Mouse (Mus musculus) c-Kit-negative CD71-positive TER-119-positive erythroid progenitor cells, embryonic 14.5 days (primary cell): ENCODE results near the gene Cox10.
"Not testable (repeated sequence)": the region's sequence is repeated elsewhere in the genome, so short reads cannot be mapped to it uniquely, and the experiment has no call there.

ENCODE experiments used
- DNase-seq: peaks from one replicate; pipeline ENCODE4 v3.0.0-alpha.2; 2013; ENCODE audit warnings: low read depth, low spot score

Cox10 gene

DNA sequence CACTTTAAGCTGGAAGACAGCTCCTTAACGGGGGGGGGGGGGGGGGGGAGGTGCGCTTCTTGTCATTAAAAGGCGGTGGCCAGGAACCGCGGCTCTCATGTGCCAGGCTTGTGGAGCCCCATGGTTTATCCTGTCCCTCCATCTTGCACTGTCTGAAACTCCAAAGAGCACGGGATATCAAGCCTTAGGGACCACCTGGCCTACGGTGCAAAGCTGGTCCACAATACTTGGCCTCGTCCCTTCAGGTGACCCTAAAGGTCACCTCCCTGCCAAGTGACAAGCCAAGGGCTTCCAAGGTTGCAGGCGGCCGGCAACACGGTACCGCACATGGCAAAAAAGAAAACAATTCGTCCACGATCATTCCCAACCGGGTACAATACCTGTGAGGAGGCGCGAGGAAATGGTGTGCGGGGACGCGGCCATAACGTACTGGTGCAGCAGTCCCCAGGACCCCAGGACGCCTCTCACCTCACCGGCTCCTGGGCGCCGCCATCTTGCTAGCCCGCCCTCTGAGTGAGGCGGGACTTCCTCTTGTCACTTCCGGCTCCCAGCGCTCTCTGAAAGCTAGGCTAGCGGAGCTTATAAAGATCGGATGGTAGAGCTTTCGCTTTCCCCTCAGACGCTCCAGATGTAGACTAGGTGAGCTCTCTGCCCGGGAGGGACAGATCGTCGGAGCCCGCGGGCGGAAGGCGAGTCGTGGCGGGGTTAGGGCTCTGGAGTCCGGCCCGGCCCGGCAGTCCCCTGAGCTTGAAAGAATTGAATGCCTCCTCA is at the start of gene Cox10:
Gene Cox10 (minus strand): TSS at position 513 of the 771 bp plus-strand sequence.
- peak; percentile 80 for DNase-seq

DNA sequence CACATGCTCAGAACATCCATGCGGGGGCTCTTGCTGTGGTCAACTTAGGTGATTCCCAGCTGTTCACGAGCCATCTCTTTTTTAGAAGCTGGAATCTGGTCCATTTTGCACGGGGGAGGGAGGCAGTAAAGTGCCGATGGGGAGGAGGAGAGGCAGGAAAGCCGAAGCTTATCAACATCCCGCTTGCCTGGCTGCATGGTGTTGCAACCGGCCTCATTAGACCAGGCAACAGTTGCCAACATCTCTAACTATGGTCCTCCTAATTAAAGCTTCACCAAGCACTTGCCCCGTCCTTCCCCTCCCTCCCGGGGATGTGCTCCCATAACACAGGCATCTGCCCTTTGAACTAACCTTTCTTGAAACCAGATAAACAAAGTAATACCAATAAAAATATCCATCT is 48.7 kb upstream of the Cox10 start:
- DNase-seq, result no peak

DNA sequence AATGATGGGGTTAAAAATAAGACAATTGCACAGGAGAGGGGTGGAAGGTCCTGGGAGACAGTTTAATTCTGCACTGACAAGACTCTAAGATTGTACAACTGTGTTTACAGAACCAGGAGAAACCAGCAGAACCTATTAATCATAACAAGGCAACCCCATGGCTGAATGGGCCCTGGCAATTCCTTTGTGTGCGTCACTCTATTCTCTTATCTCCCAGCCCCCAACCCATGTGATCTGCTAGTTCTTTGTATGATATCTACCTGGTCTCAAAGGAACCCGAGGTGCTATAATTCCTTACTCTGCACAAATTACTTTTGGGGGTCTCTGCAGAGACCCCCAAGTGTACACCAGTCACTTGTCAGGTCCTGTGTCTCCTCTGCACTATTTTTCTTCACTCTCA is 46.2 kb upstream of the Cox10 start:
- DNase-seq, result no peak

DNA sequence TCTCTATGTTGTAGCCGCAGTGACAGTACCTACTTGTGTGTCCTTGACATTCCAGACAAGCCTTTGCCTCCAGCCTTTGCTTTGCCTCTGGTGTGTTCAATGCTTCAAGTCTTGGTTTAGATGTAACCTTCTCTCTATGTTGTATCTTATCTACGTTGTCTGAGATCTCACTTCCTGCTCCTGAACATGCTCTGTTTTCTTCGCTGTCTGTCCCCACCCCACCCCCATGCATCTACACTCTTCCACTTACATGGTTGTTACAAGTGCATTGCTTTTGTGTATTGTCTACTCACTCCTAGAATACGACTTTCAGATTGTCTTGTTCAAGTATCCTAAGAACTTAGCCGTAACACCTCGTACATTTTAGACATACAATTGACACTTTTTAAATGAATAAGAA is 43.9 kb upstream of the Cox10 start:
- not testable (repeated sequence) for DNase-seq

DNA sequence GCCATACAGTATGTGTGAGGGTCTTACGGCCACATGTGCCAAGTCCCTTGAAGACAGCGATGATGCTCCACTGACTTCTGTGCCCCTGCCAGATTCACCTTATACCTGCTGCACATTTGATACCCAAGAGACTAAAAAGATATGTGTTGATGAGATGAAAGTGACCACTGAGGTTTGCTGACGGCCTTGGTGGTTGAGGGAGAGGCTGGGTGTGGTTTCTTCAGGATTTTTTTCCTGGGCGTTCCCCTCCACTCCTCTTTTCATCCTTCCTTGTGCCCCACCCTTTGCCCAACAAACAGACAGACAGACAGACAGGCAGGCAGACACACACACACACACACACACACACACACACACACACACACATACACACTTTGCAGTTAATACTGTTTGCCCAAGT is 37.4 kb upstream of the Cox10 start:
- no peak for DNase-seq

DNA sequence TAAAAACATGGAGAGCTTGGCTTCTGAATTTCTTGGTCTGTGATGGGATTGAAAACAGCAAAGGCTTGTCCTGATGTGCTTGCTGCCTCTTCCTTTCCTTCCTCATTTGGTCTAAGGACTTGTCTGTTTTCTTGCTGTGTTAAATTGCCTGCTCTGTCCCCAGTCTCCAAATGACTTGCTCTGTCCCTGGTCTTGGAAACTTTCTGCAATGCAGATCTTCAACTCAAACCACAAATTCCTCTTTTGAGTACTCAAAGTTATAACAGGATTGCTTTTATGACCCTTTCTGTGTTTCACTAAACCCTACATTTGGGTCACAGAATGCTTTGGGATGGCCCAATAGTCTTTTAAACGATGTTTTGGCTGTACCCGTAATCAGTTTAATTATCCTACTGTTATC is 36.6 kb upstream of the Cox10 start:
- DNase-seq, result no peak

DNA sequence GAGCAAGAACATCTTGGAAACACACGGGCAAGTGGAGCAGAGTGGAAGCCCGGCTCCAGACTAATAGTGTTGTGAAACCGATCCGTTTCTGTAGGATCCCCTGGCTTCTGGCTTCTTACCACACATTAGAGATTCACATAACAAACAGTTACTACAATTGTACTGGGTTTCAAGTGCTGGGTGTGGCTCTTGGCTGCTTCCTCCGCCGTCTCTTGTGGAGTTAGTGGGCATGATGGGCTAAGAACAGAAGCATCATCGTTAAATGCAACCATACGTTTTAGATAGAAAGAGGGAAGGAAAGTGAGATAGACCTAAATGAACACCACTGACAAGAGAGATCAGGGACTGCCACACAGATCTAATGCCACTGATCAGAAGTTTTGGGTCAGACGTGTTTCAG is 35.8 kb upstream of the Cox10 start:
- no peak for DNase-seq

DNA sequence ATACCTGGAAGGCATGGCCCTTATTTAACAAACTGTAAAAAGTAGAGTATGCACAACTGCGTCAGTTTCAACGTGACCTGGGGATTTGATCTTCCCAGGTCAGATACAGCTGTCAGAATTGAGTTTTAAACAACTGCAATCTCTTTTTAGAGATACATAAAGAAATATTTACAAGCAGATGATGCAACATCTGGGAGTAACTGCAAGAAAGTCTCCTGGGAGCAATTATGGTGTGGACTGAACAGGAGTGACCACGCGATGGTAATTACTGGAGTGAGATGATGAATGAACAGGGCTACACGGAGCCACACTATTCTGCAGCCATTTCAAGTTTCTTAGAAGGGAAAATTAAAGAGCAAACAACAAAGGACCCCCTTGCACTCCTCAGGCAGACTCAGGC is 20.8 kb upstream of the Cox10 start:
- DNase-seq, result no peak

DNA sequence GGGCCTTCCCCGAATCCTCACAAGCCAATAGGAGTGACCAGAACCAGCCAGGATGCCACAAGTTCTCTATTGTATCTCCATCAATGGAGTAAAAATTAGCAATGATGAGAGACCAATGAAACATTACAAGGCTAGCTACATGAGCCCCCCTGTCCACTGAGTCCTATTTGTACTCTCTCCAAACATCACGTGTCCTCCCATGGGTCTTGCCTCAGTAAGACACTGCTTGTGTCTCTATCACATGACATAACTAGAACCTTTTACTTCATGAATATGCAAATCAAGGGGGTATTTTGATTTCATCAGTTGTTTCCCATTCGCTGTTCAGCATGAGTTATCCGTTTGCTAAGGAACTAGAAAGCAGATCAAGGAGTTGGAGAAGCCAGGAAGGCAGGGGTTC is 13.8 kb upstream of the Cox10 start:
- no peak for DNase-seq

DNA sequence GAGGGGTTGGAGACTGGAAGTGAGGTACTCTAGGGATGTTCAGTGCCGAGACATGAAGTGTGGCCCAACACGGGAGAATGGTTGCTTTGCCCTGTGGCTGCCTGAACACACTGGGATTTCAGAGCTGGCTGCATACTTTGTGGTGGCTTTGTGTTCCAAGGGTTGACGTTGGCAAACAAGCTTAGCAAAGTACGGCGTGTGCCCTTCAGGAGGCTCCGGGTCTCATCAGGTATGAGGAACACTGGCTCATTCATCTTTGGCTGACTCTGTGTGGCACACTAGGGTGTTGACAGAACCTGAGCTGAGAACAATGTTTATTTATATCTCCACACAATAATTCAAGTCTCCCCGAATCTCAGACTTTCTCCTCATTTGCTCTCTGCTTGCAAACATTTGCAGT is 11.9 kb upstream of the Cox10 start:
- no peak for DNase-seq

DNA sequence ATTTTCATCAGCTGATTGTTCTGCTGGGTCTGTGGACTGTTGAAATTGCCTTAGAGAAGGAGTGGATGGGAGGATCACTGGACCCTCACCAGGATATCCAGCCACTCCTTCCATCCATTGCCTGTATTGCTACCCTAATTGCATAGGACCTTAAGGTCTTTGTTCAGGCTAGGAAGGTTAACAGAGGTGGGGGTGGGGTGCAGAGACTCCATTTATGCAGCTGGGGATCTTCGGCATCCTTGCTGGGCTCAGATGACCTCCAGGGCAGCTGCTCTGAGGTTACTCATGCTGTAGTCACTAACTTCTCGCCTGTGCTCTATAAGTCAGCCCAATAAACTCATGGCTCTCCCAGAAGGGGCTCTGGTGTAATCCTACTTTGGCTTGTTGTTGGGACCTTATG is 10.4 kb upstream of the Cox10 start:
- no peak for DNase-seq

DNA sequence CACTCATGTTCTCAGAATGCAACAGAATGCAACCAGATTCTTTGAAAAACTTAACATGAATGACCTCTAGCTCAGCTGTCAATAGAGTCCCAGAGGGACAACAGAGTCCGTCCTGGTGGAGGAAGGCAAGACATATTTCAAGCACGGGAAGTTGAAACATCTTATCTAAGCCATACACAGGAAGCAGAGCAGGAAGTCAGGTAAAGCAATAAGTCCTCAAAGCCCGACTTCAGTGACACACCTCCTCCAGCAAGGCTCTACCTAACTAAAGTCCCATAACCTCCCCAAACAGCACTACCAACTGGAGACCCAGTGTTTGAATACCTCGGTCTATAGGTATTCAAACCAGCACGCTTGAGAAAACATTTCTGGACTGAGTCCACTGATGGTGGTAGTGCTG is 6.6 kb upstream of the Cox10 start:
- no peak for DNase-seq

DNA sequence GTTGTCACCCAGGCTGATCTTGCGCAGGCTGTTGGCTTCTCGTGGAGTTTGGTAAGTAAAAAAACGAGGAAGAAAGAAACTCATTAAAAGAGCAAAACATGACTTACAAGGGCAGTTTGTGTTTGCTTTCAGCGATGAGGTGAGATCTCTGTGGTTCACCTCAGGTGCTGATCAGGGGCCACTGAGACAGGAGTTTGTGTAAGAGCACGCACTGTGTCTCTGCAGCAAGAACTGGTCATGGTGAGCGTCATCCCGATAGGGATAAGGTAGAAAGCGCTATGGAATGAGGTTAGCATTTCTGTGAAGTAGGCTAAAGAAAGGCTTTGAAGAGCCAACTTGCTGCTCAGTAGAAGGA is 436 bp upstream of the Cox10 start:
- DNase-seq, result no peak

DNA sequence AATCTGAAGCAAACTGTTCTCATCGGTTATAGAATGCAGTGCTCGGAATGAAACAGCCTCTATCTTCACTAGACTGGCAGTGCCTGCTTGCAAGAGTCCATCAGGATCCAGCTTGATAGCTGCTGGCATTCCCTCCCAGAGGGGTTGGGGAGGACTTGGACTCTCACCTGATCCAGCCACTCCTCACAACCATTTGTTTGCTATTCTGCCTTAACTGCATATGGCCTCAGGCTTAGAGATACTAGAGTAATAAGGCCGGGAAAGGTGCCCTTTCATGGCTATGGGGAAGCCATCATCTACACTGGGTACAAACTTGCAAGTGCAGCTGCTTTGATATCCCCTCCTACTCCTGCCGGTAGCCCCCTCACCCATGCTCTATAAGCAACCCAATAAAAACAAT is 3.1 kb downstream of the Cox10 start:
- DNase-seq, result no peak

DNA sequence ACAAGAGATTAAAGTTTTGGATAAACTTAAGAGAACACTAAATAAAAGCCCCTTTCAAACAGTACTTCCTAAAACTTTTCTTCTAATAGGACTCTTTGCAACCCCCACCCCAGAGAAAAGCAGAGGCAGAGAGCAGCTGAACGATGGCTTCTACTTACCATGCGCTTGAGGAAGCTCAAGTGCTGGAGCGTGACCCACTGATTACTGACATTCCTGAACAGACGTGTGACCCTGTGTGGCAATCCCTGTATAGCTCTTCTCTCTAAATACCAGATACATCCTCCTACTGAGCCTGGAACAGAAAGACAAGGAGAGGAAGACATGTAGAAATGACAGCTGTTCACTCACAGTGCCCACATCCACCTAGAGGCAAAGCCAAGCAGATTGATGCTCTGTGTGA is 5.9 kb downstream of the Cox10 start:
- DNase-seq, result no peak

DNA sequence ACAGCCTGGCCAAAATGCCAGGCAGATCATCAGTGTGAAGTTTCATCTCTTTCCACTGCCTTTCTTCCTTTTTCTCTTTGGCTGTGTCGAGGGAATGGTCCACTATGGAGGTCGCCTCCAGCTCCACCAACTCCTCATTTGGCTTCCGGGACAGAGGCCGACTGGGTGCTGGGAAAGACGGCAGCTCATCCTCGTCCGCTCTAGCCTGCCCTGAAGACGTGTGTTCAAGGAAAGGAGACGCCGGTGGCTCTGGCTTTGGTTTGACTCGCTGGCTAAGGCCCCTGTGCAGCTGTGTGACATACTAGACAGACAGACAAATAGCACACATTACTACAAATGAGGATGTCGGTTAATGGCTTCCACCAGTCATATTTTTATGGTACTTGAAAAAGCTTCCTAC is 7.7 kb downstream of the Cox10 start:
- DNase-seq, result no peak

DNA sequence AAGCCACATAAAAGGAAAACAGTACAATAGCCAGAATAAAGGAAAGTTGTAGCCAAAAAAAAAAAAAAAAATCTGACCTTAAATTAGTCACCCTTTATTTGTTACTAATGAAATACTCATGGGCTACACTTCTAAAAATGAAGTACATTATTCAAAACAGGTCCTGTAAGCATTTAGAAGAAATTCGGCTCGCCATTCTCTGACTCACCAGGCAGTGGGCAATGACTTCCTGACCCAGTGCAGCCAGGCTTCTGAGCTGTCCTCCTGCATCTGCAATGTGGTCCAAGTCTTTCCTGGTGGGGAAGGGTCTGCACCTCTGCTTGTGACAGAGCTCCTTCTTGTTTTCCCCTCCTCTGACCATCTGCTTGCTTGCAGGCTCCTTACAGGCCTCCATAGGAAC is 13.3 kb downstream of the Cox10 start:
- no peak for DNase-seq

DNA sequence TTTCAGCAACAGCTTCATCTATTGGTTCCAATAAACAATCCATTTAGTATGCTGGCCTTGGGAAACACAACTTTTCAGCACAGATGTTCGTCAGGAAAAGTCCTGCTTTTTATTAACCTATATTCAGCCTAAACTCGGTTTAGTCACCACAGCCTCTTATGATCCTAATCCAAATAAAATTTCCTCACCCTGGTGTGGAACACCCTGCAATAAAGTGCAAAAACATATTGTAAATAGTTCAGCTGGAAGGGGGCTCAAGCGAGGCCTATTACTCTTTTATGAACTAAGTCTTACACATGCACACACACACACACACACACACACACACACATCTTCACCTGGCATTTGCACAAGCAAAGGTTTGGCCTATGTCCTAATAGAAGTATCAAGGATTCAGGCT is 16.1 kb downstream of the Cox10 start:
- DNase-seq, result no peak

DNA sequence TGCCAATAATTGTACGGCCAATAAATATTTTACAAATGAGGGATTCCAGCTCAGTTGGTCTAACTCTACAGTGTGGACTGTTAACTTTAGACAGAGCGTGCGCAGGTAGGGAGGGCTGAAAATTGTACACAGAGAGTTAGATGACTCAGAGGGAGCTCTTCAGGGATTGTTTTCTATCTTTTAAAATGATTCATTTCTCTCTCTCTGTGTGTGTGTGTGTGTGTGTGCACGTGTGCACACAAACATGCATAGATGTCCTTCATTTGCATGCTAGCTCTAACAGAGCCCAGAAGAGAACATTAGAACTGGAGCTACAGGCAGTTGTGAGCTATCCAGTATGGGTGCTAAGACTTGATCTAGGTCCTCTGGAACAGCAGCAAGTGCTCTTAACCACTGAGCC is 17.0 kb downstream of the Cox10 start:
- DNase-seq, result no peak

DNA sequence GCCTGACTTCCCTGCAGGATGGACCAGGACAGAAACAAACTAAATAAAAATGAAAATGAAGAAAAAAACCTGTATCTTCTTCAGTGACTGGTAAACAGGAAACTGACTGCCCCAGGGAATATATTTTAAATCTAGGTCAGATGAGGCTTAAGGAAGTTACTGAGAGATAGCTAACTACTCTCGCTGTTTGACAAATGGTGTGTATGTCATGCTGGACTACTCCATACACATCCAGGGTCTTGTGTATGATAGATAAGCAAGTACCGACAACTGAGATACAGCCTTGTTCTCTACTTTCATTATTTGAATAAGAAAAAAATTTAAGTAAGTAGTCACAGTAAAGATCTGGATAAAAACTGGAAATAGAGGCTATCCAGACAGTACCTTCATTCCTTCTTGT is 20.0 kb downstream of the Cox10 start:
- DNase-seq, result no peak

DNA sequence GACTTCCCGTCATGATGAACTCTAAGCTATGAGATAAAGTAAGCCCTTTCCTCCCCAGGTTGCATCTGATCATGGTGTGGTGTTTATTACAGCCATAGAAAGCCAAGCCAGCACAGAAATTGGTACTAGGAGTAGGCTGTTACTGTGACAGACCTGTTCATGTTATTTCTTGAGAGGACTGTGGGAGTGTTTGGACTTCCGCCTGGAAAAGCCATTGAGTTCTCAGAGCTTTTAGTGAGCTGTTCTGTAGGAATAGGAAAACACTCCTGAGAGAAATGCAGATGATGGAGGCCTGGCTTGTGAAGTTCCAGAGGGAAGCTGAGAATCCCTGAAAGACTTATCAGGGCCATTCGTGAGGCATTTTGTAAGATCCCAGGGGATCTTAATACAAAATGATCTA is 20.8 kb downstream of the Cox10 start:
- DNase-seq, result no peak

DNA sequence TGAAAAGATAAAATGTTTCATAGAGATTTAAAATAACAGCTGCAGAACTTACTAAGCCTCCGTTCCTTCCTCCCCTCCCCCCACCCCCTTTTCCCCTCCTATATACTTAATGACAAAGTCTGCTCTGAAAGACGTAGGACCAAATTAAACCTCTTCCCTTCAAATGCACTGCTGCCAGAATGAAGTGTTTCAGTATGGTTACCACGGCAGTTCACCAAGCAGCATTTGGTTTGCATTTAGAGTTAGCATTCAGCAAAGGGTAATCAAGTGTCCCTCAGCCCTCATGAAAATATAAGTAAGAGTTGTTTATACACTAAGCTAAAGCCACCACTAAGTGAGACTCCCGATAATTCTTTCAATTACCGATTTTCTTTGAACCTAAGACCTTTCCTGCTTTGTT is 25.9 kb downstream of the Cox10 start:
- no peak for DNase-seq

DNA sequence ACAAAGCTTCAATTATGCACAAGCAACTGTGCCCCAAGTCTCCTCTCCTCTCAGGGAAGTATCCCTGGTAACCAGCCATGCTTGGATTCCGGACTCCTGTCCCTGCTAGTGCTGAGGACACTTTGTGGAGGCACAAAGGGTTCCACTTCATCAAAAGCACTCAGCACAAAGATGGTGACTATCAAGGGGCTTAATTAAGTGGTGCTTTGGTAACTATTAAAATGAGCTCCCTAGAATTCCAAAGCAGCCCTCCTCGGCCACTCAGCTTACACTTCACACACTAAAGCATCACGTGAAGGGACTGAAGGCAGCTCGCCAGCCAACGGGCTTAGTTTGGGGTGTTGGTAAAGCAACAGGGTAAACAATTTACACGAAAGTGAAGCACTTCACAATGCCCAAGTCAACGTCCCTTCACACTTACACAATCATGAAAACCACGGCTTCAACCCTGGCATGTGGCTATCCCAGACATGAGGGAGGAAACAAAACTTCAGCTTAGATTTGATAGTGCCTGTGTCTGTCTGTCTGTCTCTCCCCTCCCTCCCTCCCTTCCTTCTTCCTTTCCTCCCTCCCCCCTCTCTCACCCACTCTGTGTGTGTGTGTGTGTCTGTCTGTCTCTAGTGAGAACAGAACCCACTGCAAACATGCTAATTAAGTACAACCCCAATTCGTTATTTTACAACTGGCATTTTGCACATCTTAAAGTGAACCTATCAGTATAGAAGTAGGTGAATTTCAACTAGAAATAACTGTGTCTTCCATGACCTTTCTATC is 27.9 kb downstream of the Cox10 start:
- DNase-seq, result no peak

DNA sequence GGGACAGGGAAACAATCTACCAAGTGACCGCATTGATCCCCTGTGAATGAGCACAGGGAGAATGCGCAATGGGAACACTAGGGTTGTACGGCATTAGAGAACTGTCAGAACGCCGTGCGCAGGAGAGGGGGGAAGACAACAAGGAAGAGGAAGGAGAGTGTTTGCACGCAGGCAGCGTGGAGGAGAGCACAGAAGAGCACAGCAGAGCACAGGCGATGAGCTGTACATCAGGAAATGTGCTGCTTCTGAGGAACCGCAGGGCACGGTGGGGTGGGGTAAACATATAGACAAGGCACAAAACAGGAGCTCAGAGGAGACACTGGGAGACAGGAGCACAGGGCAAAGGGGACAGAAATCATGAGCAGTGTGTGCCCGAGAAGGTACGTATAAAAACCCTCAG is 31.8 kb downstream of the Cox10 start:
- DNase-seq, result no peak
